Mouse (Mus musculus) cortical plate, adult 2 months (tissue): ENCODE data around the gene Cdca7l.

Source experiments
- CTCF ChIP-seq: fragments of 200-500 bp; IDR thresholded peaks from 2 replicates; pipeline ENCODE4 v1.5.1; 2011; ENCODE audit warnings: mild to moderate bottlenecking, control low read depth, low read length; ENCODE audit not compliant: insufficient read depth; ENCODE audit errors: extremely low read depth
- POLR2A ChIP-seq: fragments of 200-500 bp; IDR thresholded peaks from 2 replicates; pipeline ENCODE4 v1.6.1; 2011; ENCODE audit warnings: mild to moderate bottlenecking, low read length, control low read depth; ENCODE audit not compliant: insufficient read depth; ENCODE audit errors: extremely low read depth

GRCm38 (mm10) chr12:117857023-117857422, 52.9 kb downstream of the Cdca7l start:
- no peak for TF ChIP-seq CTCF
- no peak for TF ChIP-seq POLR2A
